Mouse (Mus musculus) neural tube, embryonic 14.5 days (tissue): ENCODE measurements around the gene Gramd4. TPM values are rescaled to one million over a fixed set of nuclear protein-coding genes. Genes with fewer than 3 reads are reported as not detected.
A peak's percentile ranks its signal among the peaks of the same experiment; 100 is the strongest.
"Not testable (repeated sequence)": the region's sequence is repeated elsewhere in the genome, so short reads cannot be mapped to it uniquely, and the experiment has no call there.

Experiments
- ATAC-seq: fragments of 200-750 bp; cut with Nextera tagmentation; 2 replicates; pipeline ENCODE4 v1.8.0; 2017; ENCODE audit warnings: low read depth, mild to moderate bottlenecking, moderate TSS enrichment, moderate library complexity
- H3K27ac ChIP-seq: fragments of 300-500 bp; sonication (generic); 2 replicates; pipeline ENCODE4 v1.5.1; 2014; ENCODE audit warnings: low read depth, mild to moderate bottlenecking, control low read depth, low read length, moderate library complexity, mixed read lengths
- H3K27me3 ChIP-seq: fragments of 300-500 bp; sonication (generic); 2 replicates; pipeline ENCODE4 v1.6.1; 2014; ENCODE audit warnings: low read length; ENCODE audit not compliant: control insufficient read depth, insufficient read depth
- H3K36me3 ChIP-seq: fragments of 300-500 bp; sonication (generic); 2 replicates; pipeline ENCODE4 v1.6.1; 2014; ENCODE audit warnings: low read length, mixed read lengths; ENCODE audit not compliant: control insufficient read depth, insufficient read depth
- H3K4me1 ChIP-seq: fragments of 300-500 bp; sonication (generic); 2 replicates; pipeline ENCODE4 v1.6.1; 2014; ENCODE audit warnings: low read length; ENCODE audit not compliant: control insufficient read depth, insufficient read depth
- H3K4me2 ChIP-seq: fragments of 300-500 bp; sonication (generic); 2 replicates; pipeline ENCODE4 v1.6.1; 2014; ENCODE audit warnings: mild to moderate bottlenecking, low read depth, low read length, control low read depth
- H3K4me3 ChIP-seq: fragments of 300-500 bp; sonication (generic); 2 replicates; pipeline ENCODE4 v1.5.1; 2014; ENCODE audit warnings: low read depth, low read length, control low read depth, mixed read lengths
- H3K9ac ChIP-seq: fragments of 300-500 bp; sonication (generic); replicated peaks from 2 replicates; pipeline ENCODE4 v1.6.1; 2014; ENCODE audit warnings: low read depth, mild to moderate bottlenecking, control low read depth, low read length, mixed read lengths
- H3K9me3 ChIP-seq: fragments of 300-500 bp; sonication (generic); 2 replicates; pipeline ENCODE4 v1.6.1; 2016; ENCODE audit warnings: low read length; ENCODE audit not compliant: control insufficient read depth
- WGBS: fragments of 180-500 bp; shearing (Covaris S2); extraction: QIAGEN DNeasy Blood & Tissue Kit; methylation state at CpG from one replicate; pipeline ENCODE4 v1.1.7; 2014; 5-methylcytosine and 5-hydroxymethylcytosine counted together
- polyA plus RNA-seq: library from polyadenylated mRNA; unstranded; fragments of >200 nt; fragmentation: Nextera tagmentation; extraction: Ambion mirVana; gene quantifications from 2 replicates; pipeline ENCODE4 v1.2.1, GENCODE M21; 2014

The Gramd4 gene
- polyA plus RNA-seq, 1 experiment from 2014 or later = 17.1 TPM

DNA sequence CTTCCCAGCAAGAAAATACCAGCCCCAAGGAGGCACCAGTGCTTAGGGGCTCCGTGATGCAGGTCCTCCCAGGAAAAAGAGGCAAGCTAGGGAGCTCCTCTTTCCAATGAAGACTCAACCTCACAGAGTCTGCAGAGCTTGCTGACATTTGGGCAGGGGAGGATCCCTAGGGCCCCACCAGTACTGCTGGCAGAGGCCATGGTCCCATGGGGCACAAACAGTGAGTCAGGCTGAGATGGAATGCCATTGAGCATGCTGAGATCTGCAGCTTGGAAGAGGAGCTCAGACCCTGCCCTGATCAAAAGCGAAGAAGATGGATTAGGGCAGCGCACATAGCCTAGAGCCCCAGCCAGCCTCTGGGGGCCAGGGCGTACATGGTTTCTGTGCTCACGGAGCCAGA, 16.1 kb upstream of the Gramd4 start:
- Histone ChIP-seq H3K4me1 (no peaks in the 10 kb centered on the region), H3K4me3 (no peak overlapping the region), H3K27ac (no peak overlapping the region), H3K4me2 (no peak overlapping the region), H3K36me3 (no peaks in the 10 kb centered on the region), H3K9me3 (no peaks in the 10 kb centered on the region), H3K27me3 (0 out of 2 replicates have a peak, but pooled peaks cover 3% of the 10 kb centered on the region), H3K9ac (no peak overlapping the region)
- ATAC-seq = no peak
- WGBS = 87% methylated on average over 5 of the region's 5 CpGs

DNA sequence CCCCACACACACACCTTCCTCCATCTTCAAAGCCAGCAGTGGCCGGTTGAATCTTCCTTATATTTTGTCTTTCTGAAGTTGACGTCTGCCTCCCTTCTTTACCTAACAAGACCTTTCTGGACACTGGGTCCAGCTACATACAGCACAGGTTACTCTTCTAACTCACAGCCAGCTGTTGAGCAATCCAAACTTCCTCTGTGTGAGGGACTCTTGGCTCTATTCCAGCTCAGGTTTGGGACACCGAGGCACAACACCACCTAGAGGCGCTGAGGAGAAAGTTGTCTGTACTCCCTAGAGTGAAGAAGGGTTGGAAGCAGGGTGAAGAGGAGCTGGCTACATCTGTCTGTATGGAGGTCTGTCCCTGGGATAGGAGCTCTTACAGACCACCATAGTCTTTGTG, 15.1 kb upstream of the Gramd4 start:
- H3K4me3 ChIP-seq = no peak overlapping the region
- no peak overlapping the region for H3K4me2 ChIP-seq
- H3K36me3 ChIP-seq = no peaks in the 10 kb centered on the region
- ATAC-seq = no peak
- H3K27ac ChIP-seq = no peak overlapping the region
- H3K9ac ChIP-seq = no peak overlapping the region
- no peaks in the 10 kb centered on the region for H3K4me1 ChIP-seq
- no peaks in the 10 kb centered on the region for H3K9me3 ChIP-seq
- 0 out of 2 replicates have a peak, but pooled peaks cover 3% of the 10 kb centered on the region for H3K27me3 ChIP-seq
- 45% methylated on average over 4 of the region's 4 CpGs for WGBS

DNA sequence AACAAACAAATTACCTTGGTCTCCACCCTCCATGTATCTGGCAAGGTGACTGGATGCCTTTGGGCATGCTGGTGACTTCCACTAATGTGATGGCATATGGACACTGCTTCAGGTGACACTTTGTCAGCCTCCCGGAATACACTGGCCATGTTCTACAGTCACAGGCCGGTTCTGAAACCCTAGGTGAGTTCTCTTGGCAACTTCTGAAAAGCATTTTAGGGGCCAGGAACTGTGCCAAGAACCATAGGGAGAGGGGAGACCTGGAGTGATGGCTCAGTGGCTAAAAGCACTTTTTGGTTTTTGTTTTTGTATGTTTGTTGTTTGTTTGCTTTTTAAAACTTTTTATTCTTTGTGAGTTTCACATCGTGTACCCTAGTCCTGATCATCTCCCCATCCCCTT, 8.0 kb upstream of the Gramd4 start:
- Histone ChIP-seq H3K4me3 (no peak overlapping the region), H3K9me3 (no peaks in the 10 kb centered on the region), H3K4me1 (no peaks in the 10 kb centered on the region), H3K36me3 (no peaks in the 10 kb centered on the region), H3K27ac (no peak overlapping the region), H3K4me2 (no peak overlapping the region), H3K9ac (no peak overlapping the region), H3K27me3 (no peaks in the 10 kb centered on the region)
- no peak for ATAC-seq
- 86% methylated on average over 3 of the region's 3 CpGs for WGBS

DNA sequence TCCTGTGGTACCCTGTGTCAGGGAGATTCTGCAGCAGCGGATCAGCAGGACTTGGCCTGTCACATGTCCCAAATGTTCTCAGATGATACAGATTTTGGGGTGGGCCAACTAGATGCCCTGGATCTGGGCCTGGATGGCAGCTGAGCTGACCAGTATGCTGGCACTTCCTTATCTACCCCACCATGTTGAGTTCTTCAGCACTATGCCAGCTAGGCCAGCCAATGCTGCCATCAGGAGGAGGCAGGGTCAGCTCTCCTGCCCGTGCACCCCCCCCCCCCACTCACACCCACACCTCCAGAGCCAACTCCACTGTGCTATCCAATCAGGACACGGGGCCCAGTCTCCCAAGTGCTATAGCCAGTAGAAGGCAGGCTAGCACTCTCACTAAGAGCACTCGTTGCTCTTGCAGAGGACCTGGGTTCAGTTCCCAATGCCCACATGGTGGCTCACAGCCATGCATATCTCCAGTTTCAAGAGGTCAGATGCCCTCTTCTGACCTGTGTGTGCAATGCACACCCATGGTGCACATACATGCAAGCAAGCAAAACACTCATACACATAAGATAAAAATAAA, 7.2 kb upstream of the Gramd4 start:
- Histone ChIP-seq H3K4me2 (no peak overlapping the region), H3K9ac (no peak overlapping the region), H3K36me3 (no peaks in the 10 kb centered on the region), H3K9me3 (no peaks in the 10 kb centered on the region), H3K27ac (no peak overlapping the region), H3K4me1 (no peaks in the 10 kb centered on the region), H3K27me3 (no peaks in the 10 kb centered on the region), H3K4me3 (no peak overlapping the region)
- WGBS = 83% methylated on average over 4 of the region's 4 CpGs
- no peak for ATAC-seq

DNA sequence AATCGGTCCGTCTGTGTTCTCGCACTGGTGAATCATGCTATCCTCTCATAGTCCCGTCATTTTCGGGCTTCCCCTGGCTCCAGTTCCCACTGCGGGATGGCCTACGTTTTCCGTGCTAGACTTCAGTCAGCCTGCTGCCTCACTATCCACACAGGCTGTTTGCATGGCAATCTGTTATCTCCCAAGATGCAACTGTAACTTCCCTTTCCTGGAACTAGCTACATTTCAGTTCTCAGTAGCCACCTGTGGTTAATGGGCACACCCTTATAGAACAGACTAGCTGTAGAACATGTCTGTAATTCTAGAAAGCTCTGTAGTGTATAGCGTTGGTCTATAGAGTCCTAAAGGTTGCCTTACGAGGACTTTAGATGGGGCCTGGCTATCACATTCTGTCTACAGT, 6.3 kb upstream of the Gramd4 start:
- Histone ChIP-seq H3K9me3 (no peaks in the 10 kb centered on the region), H3K36me3 (no peaks in the 10 kb centered on the region), H3K4me2 (no peak overlapping the region), H3K9ac (no peak overlapping the region), H3K4me3 (no peak overlapping the region), H3K27me3 (no peaks in the 10 kb centered on the region), H3K27ac (no peak overlapping the region), H3K4me1 (no peaks in the 10 kb centered on the region)
- ATAC-seq = no peak
- 85% methylated on average over 10 of the region's 10 CpGs for WGBS

DNA sequence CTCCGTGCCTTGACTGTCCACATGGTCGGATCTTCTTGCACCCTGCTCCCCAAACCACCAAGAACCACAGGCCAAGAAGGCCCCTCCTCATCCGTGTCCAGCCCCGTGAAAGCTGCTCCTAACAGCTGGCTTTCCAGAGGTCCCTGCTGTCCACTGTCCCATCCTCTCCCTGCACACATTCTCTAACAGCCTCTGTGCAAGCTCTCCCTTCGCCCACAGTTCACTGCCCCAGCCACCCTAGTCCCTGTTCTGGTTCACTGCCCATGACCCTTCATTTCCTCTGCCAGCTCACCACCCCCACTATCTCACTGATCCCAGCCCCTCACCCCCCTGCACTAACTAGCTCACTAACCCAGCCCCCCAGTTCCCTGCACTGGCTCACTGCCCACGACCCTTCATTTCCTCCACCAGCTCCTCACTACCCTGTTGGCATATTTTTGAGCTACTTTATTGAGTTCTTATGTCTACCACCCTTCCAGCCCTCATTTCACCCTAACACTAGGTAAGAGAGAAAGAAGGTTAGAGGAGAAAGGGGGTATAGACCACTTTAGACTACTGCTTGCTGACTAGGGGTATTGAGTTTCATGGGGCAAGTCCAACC, 5.5 kb upstream of the Gramd4 start:
- ATAC-seq = no peak
- H3K27me3 ChIP-seq = no peaks in the 10 kb centered on the region

DNA sequence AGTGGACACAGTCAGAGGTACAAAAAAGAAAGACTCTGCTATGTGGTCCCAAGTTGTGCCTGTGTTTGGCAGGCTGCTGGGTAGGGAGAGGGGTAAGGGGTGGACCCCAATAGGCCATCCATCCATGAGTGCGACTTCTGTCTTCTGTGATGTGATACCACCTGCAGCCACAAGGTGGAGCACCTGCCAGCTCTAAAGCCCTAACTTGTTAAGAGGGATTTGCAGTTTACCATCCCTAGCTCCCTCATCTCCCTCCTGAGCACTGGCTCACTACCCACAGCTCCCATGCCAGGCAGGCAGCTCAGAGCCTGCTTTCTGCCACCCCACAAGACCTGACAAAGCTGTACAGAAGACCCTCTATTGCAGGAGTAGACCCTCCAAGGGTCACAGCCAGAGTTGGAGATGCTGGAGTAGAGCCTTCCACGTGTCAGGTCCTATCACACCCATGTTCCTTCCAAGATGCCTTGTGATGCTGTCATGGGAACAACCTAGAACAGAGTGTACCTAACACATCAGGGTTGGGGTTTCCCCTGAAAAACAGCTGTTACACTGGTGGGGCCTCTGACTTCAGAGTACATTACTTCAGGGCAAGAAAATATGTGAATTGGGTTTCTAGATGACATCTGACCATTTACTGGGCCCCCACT, 3.5 kb upstream of the Gramd4 start:
- Histone ChIP-seq H3K27ac (no peak overlapping the region), H3K4me2 (no peak overlapping the region), H3K27me3 (no peaks in the 10 kb centered on the region), H3K36me3 (no peaks in the 10 kb centered on the region), H3K4me3 (no peak overlapping the region), H3K4me1 (peaks cover 10% of the 10 kb centered on the region; the same call in 1 of the 2 replicates), H3K9ac (no peak overlapping the region), H3K9me3 (no peaks in the 10 kb centered on the region)
- ATAC-seq = peak; percentile 20; the same call in 1 of the 2 replicates
- WGBS = 41% methylated on average over 2 of the region's 2 CpGs

More for the DNA sequence above, 5.5 kb upstream of the Gramd4 start:
- 64% methylated on average over 6 of the region's 6 CpGs for WGBS
- Histone ChIP-seq H3K9me3 (no peaks in the 10 kb centered on the region), H3K4me1 (no peaks in the 10 kb centered on the region), H3K36me3 (no peaks in the 10 kb centered on the region), H3K27ac (no peak overlapping the region), H3K4me2 (no peak overlapping the region), H3K9ac (no peak overlapping the region), H3K4me3 (no peak overlapping the region)

DNA sequence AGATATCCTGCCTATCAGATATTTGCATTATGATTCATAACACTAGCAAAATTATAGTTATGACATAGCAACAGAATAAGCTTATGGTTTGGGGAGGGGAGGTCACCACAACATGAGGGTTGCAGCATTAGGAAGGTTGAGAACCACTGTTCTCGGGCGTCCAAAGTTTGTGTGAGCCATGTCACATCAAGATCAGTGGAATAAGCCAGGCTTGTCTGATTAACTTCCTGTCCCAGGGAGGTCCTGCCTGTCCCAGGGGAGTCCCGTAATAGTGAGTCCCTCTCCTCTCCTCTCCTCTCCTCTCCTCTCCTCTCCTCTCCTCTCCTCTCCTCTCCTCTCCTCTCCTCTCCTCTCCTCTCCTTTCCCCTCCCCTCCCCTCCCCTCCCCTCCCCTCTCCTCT, 2.6 kb upstream of the Gramd4 start:
- ATAC-seq, H3K9me3 ChIP-seq, H3K4me3 ChIP-seq, H3K36me3 ChIP-seq, H3K27ac ChIP-seq, H3K4me2 ChIP-seq, H3K9ac ChIP-seq, H3K27me3 ChIP-seq: not testable (repeated sequence)
- H3K4me1 ChIP-seq = peaks cover 16% of the 10 kb centered on the region
- WGBS = 80% methylated on average over 3 of the region's 3 CpGs

DNA sequence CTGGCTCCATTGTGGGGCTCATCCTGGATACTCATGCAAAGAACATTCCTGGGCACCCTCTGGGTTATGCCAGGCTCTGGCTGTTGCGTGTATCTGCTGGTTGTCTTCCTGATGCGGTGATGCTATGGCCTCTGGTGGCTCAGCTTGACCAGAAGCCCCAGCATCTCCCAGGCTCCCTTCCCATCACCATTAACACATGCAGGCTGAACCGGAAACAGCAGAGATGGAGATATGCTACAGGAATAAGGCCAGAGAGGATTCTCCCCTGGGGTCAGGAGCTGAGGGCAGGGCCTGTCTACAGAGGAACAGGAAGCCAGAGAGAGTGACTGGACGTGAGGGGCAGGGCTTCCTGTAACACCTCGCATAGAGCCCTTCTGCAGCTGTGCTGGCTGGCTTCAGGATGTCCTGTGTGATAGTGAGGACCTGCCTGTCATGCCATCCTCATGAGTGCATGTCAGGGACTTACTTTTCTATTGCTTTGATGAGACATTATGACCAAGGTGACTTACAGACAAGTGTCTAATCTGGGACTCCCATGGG, 1.2 kb upstream of the Gramd4 start:
- no peaks in the 10 kb centered on the region for H3K9me3 ChIP-seq
- H3K4me1 ChIP-seq = peaks cover 31% of the 10 kb centered on the region
- no peaks in the 10 kb centered on the region for H3K27me3 ChIP-seq
- no peaks in the 10 kb centered on the region for H3K36me3 ChIP-seq
- H3K4me3 ChIP-seq = no peak overlapping the region
- H3K9ac ChIP-seq = no peak overlapping the region
- 89% methylated on average over 5 of the region's 5 CpGs for WGBS
- no peak overlapping the region for H3K27ac ChIP-seq
- no peak overlapping the region for H3K4me2 ChIP-seq
- no peak for ATAC-seq
